Mouse (Mus musculus) neural tube, embryonic 15.5 days (tissue): ENCODE measurements around the gene Dcxr. TPM values are rescaled to one million over a fixed set of nuclear protein-coding genes. Genes with fewer than 3 reads are reported as not detected.
"Not testable (repeated sequence)": the region's sequence is repeated elsewhere in the genome, so short reads cannot be mapped to it uniquely, and the experiment has no call there.

ENCODE experiments used
- ATAC-seq: fragments of 200-750 bp; cut with Nextera tagmentation; 2 replicates; pipeline ENCODE4 v1.8.0; 2017; ENCODE audit warnings: mild to moderate bottlenecking, moderate TSS enrichment, moderate library complexity; ENCODE audit not compliant: low FRiP score
- H3K27ac ChIP-seq: fragments of 300-500 bp; sonication (generic); replicated peaks from 2 replicates; pipeline ENCODE4 v1.5.1; 2015; ENCODE audit warnings: mild to moderate bottlenecking, inconsistent platforms
- H3K27me3 ChIP-seq: fragments of 300-500 bp; sonication (generic); replicated peaks from 2 replicates; pipeline ENCODE4 v1.6.1; 2015; ENCODE audit warnings: inconsistent platforms
- H3K36me3 ChIP-seq: fragments of 300-500 bp; sonication (generic); 2 replicates; pipeline ENCODE4 v1.6.1; 2015; ENCODE audit warnings: inconsistent platforms
- H3K4me1 ChIP-seq: fragments of 300-500 bp; sonication (generic); 2 replicates; pipeline ENCODE4 v1.6.1; 2015; ENCODE audit warnings: inconsistent platforms
- H3K4me2 ChIP-seq: fragments of 300-500 bp; sonication (generic); 2 replicates; pipeline ENCODE4 v1.6.1; 2015; ENCODE audit warnings: inconsistent platforms, mild to moderate bottlenecking, moderate library complexity
- H3K4me3 ChIP-seq: fragments of 300-500 bp; sonication (generic); replicated peaks from 2 replicates; pipeline ENCODE4 v1.5.1; 2015; ENCODE audit warnings: mild to moderate bottlenecking, inconsistent platforms
- H3K9ac ChIP-seq: fragments of 300-500 bp; sonication (generic); replicated peaks from 2 replicates; pipeline ENCODE4 v1.6.1; 2015; ENCODE audit warnings: mild to moderate bottlenecking, inconsistent platforms
- H3K9me3 ChIP-seq: fragments of 300-500 bp; sonication (generic); replicated peaks from 2 replicates; pipeline ENCODE4 v1.6.1; 2016; ENCODE audit warnings: inconsistent platforms
- WGBS: fragments of 180-500 bp; shearing (Covaris S2); methylation state at CpG from one replicate; pipeline ENCODE4 v1.1.7; 2015; ENCODE audit warnings: mixed read lengths; 5-methylcytosine and 5-hydroxymethylcytosine counted together
- polyA plus RNA-seq: library from polyadenylated mRNA; unstranded; fragments of >200 nt; fragmentation: Nextera tagmentation; extraction: Ambion mirVana; gene quantifications from 2 replicates; pipeline ENCODE4 v1.2.1, GENCODE M21; 2015

Dcxr gene
- 9.4 and 18.9 TPM in 2 replicates for polyA plus RNA-seq

DNA sequence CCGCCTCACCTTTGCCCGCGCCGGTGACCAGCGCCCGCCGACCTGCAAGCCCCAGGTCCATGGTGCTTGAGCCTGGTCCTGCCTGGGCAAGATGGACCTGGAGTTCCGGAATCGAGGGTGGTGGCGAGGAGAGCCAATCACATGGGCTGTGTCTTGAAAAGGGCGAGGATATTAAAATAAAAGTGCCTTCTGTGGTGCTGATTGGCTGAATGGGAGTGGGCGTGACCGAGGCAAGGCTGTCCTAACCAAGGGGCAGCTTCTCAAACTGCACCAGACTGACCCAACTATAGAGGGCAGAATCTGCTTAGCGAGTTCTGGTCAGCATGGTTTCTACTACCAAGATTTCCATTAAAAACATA lies at the start of gene Dcxr:
Dcxr (minus strand) TSS at position 113 of the 359 bp plus-strand sequence.
- peaks cover 13% of the 10 kb centered on the region; the same call in 1 of the 2 replicates for H3K36me3 ChIP-seq
- H3K27ac ChIP-seq: no peak within 1 kb of the TSS
- H3K9me3 ChIP-seq: no peaks in the 10 kb centered on the region
- peak within 1 kb of the TSS; percentile 57 for H3K9ac ChIP-seq
- H3K27me3 ChIP-seq: peaks cover 7% of the 10 kb centered on the region; the same call in 1 of the 2 replicates
- peaks cover 26% of the 10 kb centered on the region for H3K4me1 ChIP-seq
- H3K4me2 ChIP-seq: peak within 1 kb of the TSS; percentile 93
- ATAC-seq: peak; percentile 77
- peak within 1 kb of the TSS; percentile 53 for H3K4me3 ChIP-seq
- WGBS: under 1% methylated on average over 14 of the region's 14 CpGs

DNA sequence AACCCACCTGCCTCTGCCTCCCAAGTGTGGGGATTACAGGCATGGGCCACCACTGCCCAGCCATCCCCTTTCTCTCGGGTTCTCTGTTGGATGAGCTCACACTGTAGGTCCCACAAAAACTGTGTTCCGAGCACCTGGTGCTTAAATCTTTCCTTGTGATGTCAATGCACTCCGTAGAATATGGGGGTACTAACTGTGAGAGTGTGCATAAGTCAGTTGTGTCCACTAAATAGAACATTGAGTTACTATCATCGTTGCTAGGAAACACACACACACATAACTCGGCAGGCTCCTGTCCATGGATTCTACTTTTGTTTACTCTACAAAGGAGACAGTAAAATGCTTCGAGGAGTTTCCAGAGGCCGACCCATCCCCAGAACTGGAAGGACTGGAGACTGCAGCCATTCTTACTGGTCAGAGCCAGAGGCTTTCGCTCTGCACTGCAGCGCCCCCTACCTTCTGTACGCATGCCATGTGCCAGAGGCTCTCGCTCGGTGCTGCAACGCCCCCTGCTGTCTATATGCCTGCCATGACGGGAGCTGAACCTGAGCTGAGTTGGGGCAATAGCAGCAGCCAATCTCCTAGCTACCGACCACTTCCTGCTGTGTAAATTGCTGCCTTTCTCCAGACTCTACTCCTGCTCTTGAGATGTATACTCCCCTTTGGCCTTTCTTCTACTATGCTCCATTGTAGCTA lies 48.8 kb upstream of the Dcxr start:
- no peak overlapping the region for H3K9ac ChIP-seq
- H3K27me3 ChIP-seq: no peaks in the 10 kb centered on the region
- peaks cover 20% of the 10 kb centered on the region for H3K36me3 ChIP-seq
- H3K4me1 ChIP-seq: peaks cover 5% of the 10 kb centered on the region
- H3K4me2 ChIP-seq: no peak overlapping the region; the same call in 1 of the 2 replicates
- H3K9me3 ChIP-seq: no peaks in the 10 kb centered on the region
- no peak overlapping the region for H3K4me3 ChIP-seq
- peak; percentile 82 for ATAC-seq
- WGBS: 20% methylated on average over 15 of the region's 15 CpGs
- no peak overlapping the region for H3K27ac ChIP-seq

DNA sequence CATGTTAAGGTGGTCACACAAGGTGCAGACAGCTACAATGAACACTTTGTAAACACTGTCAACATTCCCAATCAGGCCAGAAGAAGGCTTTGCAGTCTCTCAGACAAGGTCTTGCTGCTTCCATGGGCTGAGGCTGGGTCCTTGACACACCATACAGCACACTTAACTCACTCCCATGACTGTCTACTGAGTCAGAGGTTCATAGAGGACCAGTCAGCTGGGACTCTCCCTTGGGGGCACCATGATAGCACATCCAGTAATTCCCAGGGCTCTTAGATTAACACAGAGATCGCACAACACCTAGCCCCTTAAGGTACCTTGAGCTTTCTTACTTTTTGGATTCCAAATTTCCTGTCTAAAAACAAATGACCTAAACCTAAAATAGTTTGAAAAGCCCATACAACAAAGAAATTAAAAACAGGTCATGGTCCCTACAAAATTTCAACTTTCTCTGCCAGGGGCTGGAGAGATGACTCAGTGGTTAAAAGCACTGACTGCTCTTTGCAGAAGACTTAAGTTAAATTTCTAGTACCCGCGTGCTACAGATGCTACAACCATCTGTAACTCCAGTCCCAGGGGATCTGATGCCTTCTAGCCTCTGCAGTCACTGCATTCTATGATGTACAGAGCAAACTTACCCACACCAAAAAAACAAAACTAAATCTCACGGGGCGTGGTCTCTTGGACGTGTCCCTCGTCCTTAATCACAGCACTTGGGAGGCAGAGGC lies 46.5 kb upstream of the Dcxr start:
- no peaks in the 10 kb centered on the region for H3K27me3 ChIP-seq
- no peak for ATAC-seq
- 85% methylated on average over 7 of the region's 7 CpGs for WGBS
- H3K36me3 ChIP-seq: no peaks in the 10 kb centered on the region
- no peaks in the 10 kb centered on the region for H3K9me3 ChIP-seq
- H3K4me1 ChIP-seq: peaks cover 5% of the 10 kb centered on the region
- no peak overlapping the region for H3K9ac ChIP-seq
- no peak overlapping the region for H3K4me2 ChIP-seq
- H3K27ac ChIP-seq: no peak overlapping the region
- H3K4me3 ChIP-seq: no peak overlapping the region

DNA sequence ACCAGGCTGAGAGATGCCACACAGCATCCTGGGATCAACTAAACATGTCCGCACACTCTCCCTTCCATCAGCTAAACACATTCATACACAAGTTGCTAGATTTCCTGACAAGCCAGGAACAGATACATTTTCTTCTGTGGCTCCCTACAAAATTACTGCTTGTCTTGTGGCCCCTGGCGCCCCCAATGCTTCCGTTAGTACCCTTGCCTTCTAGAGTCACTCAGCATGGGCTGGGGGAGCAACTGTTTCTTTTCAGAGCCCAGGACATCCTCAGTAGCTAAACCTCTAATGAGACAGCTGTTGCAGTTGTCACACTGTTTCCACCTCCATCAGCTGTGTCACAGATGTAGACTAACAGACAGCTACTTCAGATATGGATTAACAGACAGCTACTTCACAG lies 45.7 kb upstream of the Dcxr start:
- Histone ChIP-seq H3K36me3 (no peaks in the 10 kb centered on the region), H3K9me3 (no peaks in the 10 kb centered on the region), H3K4me2 (no peak overlapping the region), H3K4me1 (peaks cover 5% of the 10 kb centered on the region), H3K27me3 (no peaks in the 10 kb centered on the region), H3K9ac (no peak overlapping the region), H3K27ac (no peak overlapping the region), H3K4me3 (no peak overlapping the region)
- no peak for ATAC-seq
- WGBS: 84% methylated on average over 3 of the region's 3 CpGs

DNA sequence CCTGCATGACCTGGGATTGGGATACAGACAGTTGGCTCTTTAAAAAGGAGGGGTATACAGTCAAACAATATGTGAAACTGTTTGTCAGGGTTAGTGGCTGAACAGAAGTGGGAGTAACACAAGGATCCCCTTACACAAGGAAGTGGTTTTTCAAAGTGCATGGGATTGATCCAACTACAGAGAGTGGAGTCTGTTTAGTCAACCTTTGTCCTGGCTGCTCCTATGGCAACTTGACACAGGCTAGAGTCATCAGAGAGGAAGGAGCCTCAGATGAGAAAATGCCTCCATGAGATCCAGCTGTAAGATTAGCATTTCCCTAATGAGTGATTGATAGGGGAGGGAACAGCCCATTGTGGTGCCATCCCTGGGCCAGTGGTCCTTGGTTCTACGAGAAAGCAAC lies 41.1 kb upstream of the Dcxr start:
- no peaks in the 10 kb centered on the region for H3K27me3 ChIP-seq
- H3K4me2 ChIP-seq: no peak overlapping the region
- no peaks in the 10 kb centered on the region for H3K9me3 ChIP-seq
- WGBS: 50% methylated on average over 1 of the region's 1 CpGs
- no peak overlapping the region for H3K27ac ChIP-seq
- no peak overlapping the region for H3K9ac ChIP-seq
- no peaks in the 10 kb centered on the region for H3K36me3 ChIP-seq
- no peaks in the 10 kb centered on the region for H3K4me1 ChIP-seq
- no peak for ATAC-seq
- no peak overlapping the region for H3K4me3 ChIP-seq

DNA sequence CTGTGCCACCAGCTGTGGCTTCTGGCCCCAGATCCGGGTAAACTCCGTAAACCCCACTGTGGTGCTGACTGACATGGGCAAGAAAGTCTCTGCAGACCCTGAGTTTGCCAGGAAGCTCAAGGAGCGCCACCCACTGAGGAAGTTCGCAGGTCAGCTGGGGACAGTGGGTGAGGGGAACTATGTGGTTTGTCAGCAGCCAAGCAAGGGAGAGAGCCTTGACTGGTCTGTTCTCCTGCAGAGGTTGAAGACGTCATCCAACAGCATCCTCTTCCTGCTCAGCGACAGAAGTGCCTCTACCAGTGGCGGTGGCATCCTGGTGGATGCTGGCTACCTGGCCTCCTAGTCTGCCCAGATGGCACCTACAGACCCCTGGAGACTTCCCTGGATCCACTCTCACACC lies 39.9 kb upstream of the Dcxr start:
- not testable (repeated sequence) for ATAC-seq, H3K9me3 ChIP-seq, H3K27ac ChIP-seq, H3K4me3 ChIP-seq, H3K36me3 ChIP-seq, H3K9ac ChIP-seq, H3K4me2 ChIP-seq, H3K27me3 ChIP-seq, H3K4me1 ChIP-seq
- WGBS: 85% methylated on average over 4 of the region's 7 CpGs

DNA sequence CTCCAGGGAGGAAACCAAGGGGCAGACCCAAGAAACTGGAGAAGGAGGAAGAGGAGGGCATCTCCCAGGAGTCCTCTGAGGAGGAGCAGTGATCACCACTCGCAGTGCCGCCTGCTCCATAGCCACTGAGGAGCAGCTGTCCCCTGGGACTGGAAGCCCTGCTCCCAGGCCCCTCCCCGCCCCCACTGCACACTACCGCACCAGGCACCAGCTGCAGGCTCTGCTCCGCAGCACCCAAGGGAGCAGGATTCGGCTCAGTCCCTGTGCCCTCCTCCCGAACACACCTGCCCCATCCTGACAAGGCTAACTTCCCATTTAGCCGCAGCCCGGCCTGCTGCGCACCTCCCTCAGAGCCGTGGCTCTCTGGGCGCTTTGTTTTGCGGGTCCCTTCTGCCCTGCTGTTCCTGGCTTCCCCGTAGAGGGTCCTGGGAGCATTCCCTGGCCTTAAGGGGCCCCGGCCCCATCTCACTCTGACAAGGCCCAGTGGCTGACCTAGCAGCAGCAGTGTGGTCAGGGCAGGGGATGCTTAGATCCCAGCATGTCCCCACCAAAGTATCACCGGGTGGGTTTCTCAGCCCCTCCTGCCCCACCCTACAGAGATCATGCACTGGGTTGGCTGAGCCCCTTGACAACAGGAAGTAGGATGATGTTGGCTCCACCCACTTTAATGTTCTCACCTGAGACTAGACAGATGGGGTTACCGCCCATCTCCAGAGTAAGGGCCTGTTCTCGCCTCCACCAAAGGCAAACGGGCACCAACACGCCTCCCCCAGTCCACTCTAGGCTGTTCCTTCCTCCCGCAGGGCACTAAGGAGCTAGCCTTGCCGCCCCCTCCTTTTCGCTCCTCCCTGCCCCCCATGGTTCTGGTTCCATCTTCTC lies 36.3 kb upstream of the Dcxr start:
- not testable (repeated sequence) for H3K4me3 ChIP-seq, H3K4me1 ChIP-seq, H3K27me3 ChIP-seq, H3K36me3 ChIP-seq, H3K9me3 ChIP-seq, H3K9ac ChIP-seq, H3K27ac ChIP-seq
- 0 out of 2 replicates have a peak overlapping the region, but pooled peaks have one; percentile 17 for H3K4me2 ChIP-seq
- 0 out of 2 replicates have a peak, but pooled peaks have one; percentile 31 for ATAC-seq
- WGBS: 7% methylated on average over 10 of the region's 23 CpGs

DNA sequence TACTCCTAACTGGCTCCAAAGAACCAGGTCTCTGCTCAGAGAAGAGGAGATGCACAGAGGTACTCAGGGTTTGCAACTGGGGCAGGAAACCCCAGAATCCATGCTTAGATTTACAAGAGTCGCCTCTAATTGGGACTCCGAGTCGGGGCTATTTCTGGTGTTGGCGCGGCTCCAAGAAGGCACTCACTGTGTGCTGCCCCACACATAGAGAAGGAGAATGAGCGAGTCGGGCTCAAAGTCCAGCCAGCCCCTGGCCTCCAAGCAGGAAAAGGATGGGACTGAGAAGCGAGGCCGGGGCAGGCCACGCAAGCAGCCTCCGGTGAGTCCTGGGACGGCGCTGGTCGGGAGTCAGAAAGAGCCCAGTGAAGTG lies 35.6 kb upstream of the Dcxr start, which contains the start of gene Hmga1b:
Hmga1b (plus strand) TSS at position 123 of the 370 bp plus-strand sequence.
- H3K27ac ChIP-seq, H3K27me3 ChIP-seq, ATAC-seq, H3K4me1 ChIP-seq, H3K9ac ChIP-seq, H3K4me3 ChIP-seq, H3K36me3 ChIP-seq: not testable (repeated sequence)
- H3K4me2 ChIP-seq: 0 out of 2 replicates have a peak within 1 kb of the TSS, but pooled peaks have one; percentile 17
- H3K9me3 ChIP-seq: 0 out of 2 replicates have a peak, but pooled peaks cover 13% of the 10 kb centered on the region
- WGBS: 20% methylated on average over 14 of the region's 14 CpGs

DNA sequence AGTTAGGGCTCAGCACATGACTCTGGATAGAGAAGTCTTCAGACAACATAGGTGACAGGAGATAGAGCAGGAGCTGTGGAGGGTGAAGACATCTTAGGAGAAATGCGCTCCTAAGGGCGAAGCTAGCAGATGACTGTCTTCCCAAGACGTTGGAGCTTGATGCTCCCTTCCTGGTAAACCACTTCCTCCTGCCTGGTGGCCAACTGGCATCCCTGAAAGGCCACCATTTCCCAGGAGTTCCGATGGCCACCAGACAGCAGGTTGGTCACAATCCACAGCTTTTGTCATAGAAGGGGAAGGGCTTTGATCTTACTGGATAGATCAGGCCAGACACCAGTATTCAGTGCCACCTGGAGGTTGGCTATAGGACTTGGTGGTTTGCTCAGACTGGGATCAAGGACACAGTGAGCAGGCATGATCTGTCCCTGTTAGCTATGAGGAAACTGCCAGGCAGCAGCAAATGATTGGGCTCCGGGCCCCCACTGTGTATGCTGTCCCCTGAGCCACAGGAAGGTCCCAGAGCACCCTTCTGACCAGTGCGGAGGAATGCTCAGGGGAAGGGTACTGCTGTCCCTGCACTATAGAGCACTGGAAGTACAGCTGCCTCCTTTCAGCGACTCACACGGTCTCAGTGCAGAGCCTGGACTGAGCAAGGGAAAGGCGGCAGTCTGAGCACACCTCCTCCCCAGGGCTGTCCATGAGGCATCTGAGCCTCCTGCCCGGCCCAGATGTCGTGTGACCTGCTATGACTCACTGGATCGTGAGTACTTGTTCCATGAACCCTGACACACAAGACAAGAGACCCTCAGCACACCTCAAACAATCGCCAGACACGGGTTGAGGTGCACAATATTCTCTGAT lies 35.0 kb upstream of the Dcxr start:
- no peak for ATAC-seq
- no peak overlapping the region for H3K27ac ChIP-seq
- no peak overlapping the region for H3K4me3 ChIP-seq
- 73% methylated on average over 14 of the region's 14 CpGs for WGBS
- no peak overlapping the region for H3K9ac ChIP-seq
- H3K9me3 ChIP-seq: 0 out of 2 replicates have a peak, but pooled peaks cover 13% of the 10 kb centered on the region
- no peak overlapping the region for H3K4me2 ChIP-seq
- peaks cover 8% of the 10 kb centered on the region; the same call in 1 of the 2 replicates for H3K27me3 ChIP-seq
- H3K36me3 ChIP-seq: no peaks in the 10 kb centered on the region
- no peaks in the 10 kb centered on the region for H3K4me1 ChIP-seq

DNA sequence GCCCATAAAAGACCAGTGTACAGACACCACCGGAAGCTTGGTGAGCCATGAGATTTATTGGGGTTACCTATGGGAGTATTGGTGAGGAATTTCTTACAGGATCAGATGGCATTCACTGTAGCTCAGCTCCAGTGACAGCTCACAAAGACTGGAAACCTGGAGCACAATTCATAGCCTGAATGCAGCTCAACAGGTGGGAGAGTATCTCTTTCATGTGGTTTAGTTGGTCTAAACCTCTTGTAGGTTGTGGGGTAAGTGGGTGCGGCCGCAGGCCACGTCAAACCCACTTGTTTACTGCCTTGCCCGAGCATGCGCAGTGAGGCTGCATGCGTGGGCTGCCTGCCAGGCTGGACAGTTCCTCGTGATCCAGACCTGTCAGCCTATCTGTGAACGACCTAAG lies 33.2 kb upstream of the Dcxr start:
- Histone ChIP-seq H3K9ac (no peak overlapping the region), H3K9me3 (0 out of 2 replicates have a peak, but pooled peaks cover 13% of the 10 kb centered on the region), H3K36me3 (no peaks in the 10 kb centered on the region), H3K4me3 (no peak overlapping the region), H3K27me3 (peaks cover 8% of the 10 kb centered on the region; the same call in 1 of the 2 replicates), H3K4me1 (no peaks in the 10 kb centered on the region), H3K27ac (no peak overlapping the region), H3K4me2 (no peak overlapping the region)
- WGBS: 94% methylated on average over 9 of the region's 9 CpGs
- ATAC-seq: no peak

DNA sequence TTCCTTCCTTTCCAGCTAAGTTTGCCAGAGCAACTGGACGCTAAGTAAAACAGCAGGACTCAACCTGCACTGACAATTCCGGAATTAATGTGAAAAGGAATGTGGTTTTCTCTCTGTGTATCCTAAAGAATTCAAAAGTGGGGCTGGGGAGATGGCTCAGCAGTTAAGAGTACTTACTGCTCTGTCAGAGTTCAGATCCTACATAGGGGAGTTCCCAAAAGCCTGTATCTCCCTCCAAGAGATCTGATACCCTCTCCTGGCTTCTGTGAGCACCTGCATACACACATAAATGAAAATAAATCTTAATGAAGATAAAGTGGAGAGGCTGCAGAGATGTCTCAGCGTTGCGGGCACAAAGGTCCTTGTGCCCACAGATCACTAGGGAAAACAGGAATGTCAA lies 24.5 kb upstream of the Dcxr start:
- 79% methylated on average over 4 of the region's 4 CpGs for WGBS

More for the DNA sequence above, 24.5 kb upstream of the Dcxr start:
- H3K4me3 ChIP-seq: no peak overlapping the region
- no peaks in the 10 kb centered on the region for H3K36me3 ChIP-seq
- no peaks in the 10 kb centered on the region for H3K4me1 ChIP-seq
- H3K27ac ChIP-seq: no peak overlapping the region
- H3K9ac ChIP-seq: no peak overlapping the region
- H3K9me3 ChIP-seq: no peaks in the 10 kb centered on the region
- H3K4me2 ChIP-seq: no peak overlapping the region
- ATAC-seq: no peak
- no peaks in the 10 kb centered on the region for H3K27me3 ChIP-seq
